In genomic region chr10:39369977-39370785, GRCm38 (mm10) we compare ENCODE assay signal across 8 mouse cellular contexts. TPM values are rescaled to one million over a fixed set of nuclear protein-coding genes. Genes with fewer than 3 reads are reported as not detected.
DNase-seq lines count a peak whose midpoint lies in the region; ATAC-seq and TF ChIP-seq lines count a peak whose summit lies in the region.

No protein-coding gene starts in this region.

- H3K4me2 ChIP-seq in intestine, embryonic 15.5 days (replicated peaks), result peak overlapping the region; percentile 86
- H3K4me2 ChIP-seq in myocyte (ENCODE audit: low read depth), result peak overlapping the region; percentile 86

- peak overlapping the region; percentile 89 for H3K27ac ChIP-seq in intestine, embryonic 15.5 days

- peak; percentile 42 for TF ChIP-seq POLR2A in myocyte (IDR thresholded peaks at IDR 0.05; ENCODE audit: insufficient read length, low read depth)

- peak overlapping the region; percentile 96 for H3K4me3 ChIP-seq in intestine, embryonic 15.5 days (replicated peaks)
- H3K4me3 ChIP-seq in myocyte, result peak overlapping the region; percentile 73

- peaks cover 7% of the 10 kb centered on the region for H3K4me1 ChIP-seq in intestine, embryonic 15.5 days (replicated peaks)

- H3K9me3 ChIP-seq in intestine, embryonic 15.5 days, result no peaks in the 10 kb centered on the region

- no peaks in the 10 kb centered on the region for H3K27me3 ChIP-seq in intestine, embryonic 15.5 days (replicated peaks)
- H3K27me3 ChIP-seq in myocyte (ENCODE audit: control insufficient read depth, insufficient read depth, insufficient read length), result no peaks in the 10 kb centered on the region

- DNase-seq in A20 (ENCODE audit: low read depth, low spot score), result peak; percentile 75
- DNase-seq in NIH3T3 (ENCODE audit: low read depth), result peak; percentile 70
- peak; percentile 79 to 83 for DNase-seq in cerebellum, postnatal 25 days
- peak; percentile 52 for DNase-seq in liver
- DNase-seq in thymus, postnatal 14 days, result peak; percentile 80

- peak; percentile 27 for ATAC-seq in granulocyte monocyte progenitor cell, adult 5-6 weeks (replicated peaks; ENCODE audit: poor library complexity, severe bottlenecking)
- peak; percentile 71 for ATAC-seq in intestine, embryonic 15.5 days

- H3K79me2 ChIP-seq in myocyte (ENCODE audit: control insufficient read depth, insufficient read depth), result peaks cover 47% of the 10 kb centered on the region

- 0% methylated on average over 65 of the region's 68 CpGs for WGBS in intestine, embryonic 15.5 days

- peak overlapping the region; percentile 90 for H3K9ac ChIP-seq in intestine, embryonic 15.5 days

- no peaks in the 10 kb centered on the region for H3K36me3 ChIP-seq in intestine, embryonic 15.5 days
- peaks cover 8% of the 10 kb centered on the region for H3K36me3 ChIP-seq in myocyte (ENCODE audit: control insufficient read depth, insufficient read depth)

- H3ac ChIP-seq in myocyte (ENCODE audit: control insufficient read depth, insufficient read length), result peak overlapping the region; percentile 97

TF ChIP-seq in myocyte, 11 proteins besides CTCF, POLR2A, EP300 and RAD21:
- TF ChIP-seq POLR2AphosphoS2 (IDR thresholded peaks at IDR 0.05; ENCODE audit: insufficient read length, low read depth) (peak; percentile 61), TCF12 (IDR thresholded peaks at IDR 0.05; ENCODE audit: insufficient read depth, poor library complexity, severe bottlenecking) (no peak), MYOD1 (IDR thresholded peaks at IDR 0.05; ENCODE audit: control insufficient read depth in 1 of 3, insufficient read length in 2 of 3, low read depth in 2 of 3) (peak in 1 of 3 experiments; percentile 5), USF1 (IDR thresholded peaks at IDR 0.05; ENCODE audit: low read depth) (no peak), REST (IDR thresholded peaks at IDR 0.05; ENCODE audit: insufficient read depth, insufficient read length) (no peak), MYOG (IDR thresholded peaks at IDR 0.05; ENCODE audit: control insufficient read depth in 1 of 3, insufficient read depth in 1 of 3, insufficient read length in 2 of 3, low read depth in 2 of 3) (peak in 1 of 3 experiments; percentile 1), E2F4 (IDR thresholded peaks at IDR 0.05; ENCODE audit: insufficient read depth) (no peak)

RNA-seq across cellular contexts. Expression of gene Fyn, which starts 1.5 kb away (rescaled TPM):
- total RNA-seq in granulocyte monocyte progenitor cell, adult 5-6 weeks (2014; fragmentation: Nextera tagmentation), result 5.3 and 8.8 TPM in 2 replicates
- 5.6 and 6.6 TPM in 2 replicates for total RNA-seq in granulocyte monocyte progenitor cell, adult 5-6 weeks (2017)
- 21.3 and 23.4 TPM in 2 replicates for polyA plus RNA-seq in intestine, embryonic 15.5 days (2015; fragmentation: Nextera tagmentation; extraction: Ambion mirVana)
- 148 TPM for polyA plus RNA-seq in myocyte (2012; fragmentation: generic; extraction: Trizol)

Comparison
In these comparisons a context has a peak if more than half of its experiments do, and no peak if none do; other contexts are left out.
1. Peak in every context shown above with its lines: DNase-seq, ATAC-seq, H3K4me3 ChIP-seq and H3K27ac ChIP-seq.